Mouse (Mus musculus) hindbrain, embryonic 15.5 days (tissue): ENCODE measurements at regions not wholly inside any gene's neighbourhood (a gene's known extent, or its start where the extent isn't known, plus 50 kb on each side); places are given as distances from the start of the nearest gene placed in this dataset.

Source experiments
- ATAC-seq: fragments of 200-750 bp; cut with Nextera tagmentation; 2 replicates; pipeline ENCODE4 v1.8.0; 2017; ENCODE audit warnings: low read depth, moderate number of reproducible peaks, moderate TSS enrichment; ENCODE audit not compliant: low FRiP score
- H3K27ac ChIP-seq: fragments of 300-500 bp; sonication (generic); replicated peaks from 2 replicates; pipeline ENCODE4 v1.5.1; 2015; ENCODE audit warnings: mild to moderate bottlenecking, inconsistent platforms
- H3K27me3 ChIP-seq: fragments of 300-500 bp; sonication (generic); 2 replicates; pipeline ENCODE4 v1.6.1; 2015; ENCODE audit warnings: control low read depth, inconsistent platforms
- H3K36me3 ChIP-seq: fragments of 300-500 bp; sonication (generic); 2 replicates; pipeline ENCODE4 v1.6.1; 2015; ENCODE audit warnings: control low read depth, inconsistent platforms
- H3K4me1 ChIP-seq: fragments of 300-500 bp; sonication (generic); replicated peaks from 2 replicates; pipeline ENCODE4 v1.6.1; 2015; ENCODE audit warnings: control low read depth, inconsistent platforms
- H3K4me2 ChIP-seq: fragments of 300-500 bp; sonication (generic); 2 replicates; pipeline ENCODE4 v1.6.1; 2015; ENCODE audit warnings: moderate library complexity, mild to moderate bottlenecking, inconsistent platforms
- H3K4me3 ChIP-seq: fragments of 300-500 bp; sonication (generic); 2 replicates; pipeline ENCODE4 v1.5.1; 2015; ENCODE audit warnings: mild to moderate bottlenecking, inconsistent platforms
- H3K9ac ChIP-seq: fragments of 300-500 bp; sonication (generic); 2 replicates; pipeline ENCODE4 v1.6.1; 2015; ENCODE audit warnings: inconsistent platforms
- H3K9me3 ChIP-seq: fragments of 300-500 bp; sonication (generic); 2 replicates; pipeline ENCODE4 v1.6.1; 2016; ENCODE audit warnings: control low read depth, inconsistent platforms
- WGBS: fragments of 180-500 bp; shearing (Covaris S2); methylation state at CpG from one replicate; pipeline ENCODE4 v1.1.7; 2015; 5-methylcytosine and 5-hydroxymethylcytosine counted together

DNA sequence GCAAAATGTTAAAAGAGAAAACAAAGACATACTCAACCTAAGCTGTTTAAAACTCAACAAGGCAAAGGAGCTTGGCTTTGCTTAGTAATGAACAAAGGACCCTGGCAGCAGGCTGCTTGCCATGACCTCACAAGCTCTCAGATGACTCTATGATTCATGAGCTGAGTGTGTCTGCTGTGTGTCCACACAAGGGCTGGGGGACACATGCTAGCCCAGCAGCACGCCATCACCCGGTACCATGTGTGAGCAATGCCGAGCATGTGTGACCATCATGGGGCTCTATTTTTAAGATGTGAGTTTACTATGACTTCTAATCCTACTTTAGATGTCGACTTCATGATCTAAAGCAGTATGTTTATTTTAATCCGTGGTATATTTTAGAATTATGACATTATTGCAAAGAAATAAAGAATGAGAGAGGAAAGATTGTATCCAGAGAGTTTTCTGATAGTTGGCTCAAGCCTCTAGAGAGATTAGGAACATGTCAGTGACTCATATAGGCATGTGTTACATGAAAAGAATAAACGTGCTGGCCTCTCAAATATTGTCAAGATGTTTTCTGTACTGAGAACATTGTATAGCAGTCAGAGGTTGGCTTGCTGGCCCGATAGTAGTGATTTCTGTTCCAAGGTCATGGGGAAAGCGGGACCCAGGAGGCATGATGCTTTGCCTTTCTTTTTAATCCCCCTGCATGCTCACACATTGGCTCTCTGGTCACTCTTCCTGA lies 400.1 kb upstream of the Intu start:
- Histone ChIP-seq H3K27me3 (no peaks in the 10 kb centered on the region), H3K36me3 (no peaks in the 10 kb centered on the region), H3K9ac (no peak overlapping the region), H3K4me1 (no peaks in the 10 kb centered on the region), H3K27ac (no peak overlapping the region), H3K4me3 (no peak overlapping the region), H3K9me3 (no peaks in the 10 kb centered on the region), H3K4me2 (no peak overlapping the region)
- no peak for ATAC-seq
- 87% methylated on average over 8 of the region's 8 CpGs for WGBS

DNA sequence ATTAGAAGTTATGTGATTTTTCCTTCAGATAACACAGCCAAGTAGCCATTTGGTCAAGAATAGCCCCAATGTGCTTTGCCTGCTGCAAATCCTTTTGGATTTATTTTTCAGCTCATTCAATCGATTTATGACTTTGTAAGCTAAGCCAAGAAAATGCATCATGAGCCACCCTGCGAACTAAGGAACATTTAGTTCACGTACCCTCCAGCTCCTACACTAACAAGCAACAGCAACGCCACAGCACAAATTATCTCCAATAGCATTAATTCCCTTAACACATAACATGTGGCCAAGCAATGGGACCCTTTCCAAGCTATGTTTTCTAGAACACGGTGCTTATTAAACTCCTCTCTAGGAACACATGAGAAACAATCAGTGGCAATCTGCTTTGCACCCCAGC lies 392.4 kb upstream of the Intu start:
- Histone ChIP-seq H3K9me3 (no peaks in the 10 kb centered on the region), H3K4me2 (no peak overlapping the region), H3K4me1 (no peaks in the 10 kb centered on the region), H3K4me3 (no peak overlapping the region), H3K27ac (no peak overlapping the region), H3K27me3 (no peaks in the 10 kb centered on the region), H3K9ac (no peak overlapping the region), H3K36me3 (no peaks in the 10 kb centered on the region)
- 84% methylated on average over 5 of the region's 5 CpGs for WGBS
- ATAC-seq: no peak

- H3K4me2 ChIP-seq: no peak overlapping the region
- H3K4me1 ChIP-seq: no peaks in the 10 kb centered on the region
- no peaks in the 10 kb centered on the region for H3K27me3 ChIP-seq
- no peak overlapping the region for H3K9ac ChIP-seq
- H3K36me3 ChIP-seq: no peaks in the 10 kb centered on the region
- no peak overlapping the region for H3K4me3 ChIP-seq
- H3K27ac ChIP-seq: no peak overlapping the region
- no peaks in the 10 kb centered on the region for H3K9me3 ChIP-seq
- 86% methylated on average over 5 of the region's 5 CpGs for WGBS
- no peak for ATAC-seq
Measured at GRCm38 (mm10) chr3:40142229-40142628, 388.9 kb upstream of the Intu start.

- H3K9ac ChIP-seq: no peak overlapping the region
- no peak overlapping the region for H3K27ac ChIP-seq
- H3K9me3 ChIP-seq: no peaks in the 10 kb centered on the region
- H3K4me2 ChIP-seq: no peak overlapping the region
- H3K36me3 ChIP-seq: no peaks in the 10 kb centered on the region
- no peaks in the 10 kb centered on the region for H3K4me1 ChIP-seq
- no peak overlapping the region for H3K4me3 ChIP-seq
- no peaks in the 10 kb centered on the region for H3K27me3 ChIP-seq
- no peak for ATAC-seq
- WGBS: 75% methylated on average over 6 of the region's 6 CpGs
Measured at GRCm38 (mm10) chr3:40158631-40159030, 372.5 kb upstream of the Intu start.

GRCm38 (mm10) chr3:40159591-40160145 lies 371.4 kb upstream of the Intu start:
- H3K9me3 ChIP-seq: no peaks in the 10 kb centered on the region
- no peak for ATAC-seq
- no peak overlapping the region for H3K27ac ChIP-seq
- WGBS: 55% methylated on average over 9 of the region's 9 CpGs
- H3K4me2 ChIP-seq: no peak overlapping the region
- H3K9ac ChIP-seq: no peak overlapping the region
- H3K27me3 ChIP-seq: no peaks in the 10 kb centered on the region
- no peaks in the 10 kb centered on the region for H3K36me3 ChIP-seq
- no peak overlapping the region for H3K4me3 ChIP-seq
- no peaks in the 10 kb centered on the region for H3K4me1 ChIP-seq

DNA sequence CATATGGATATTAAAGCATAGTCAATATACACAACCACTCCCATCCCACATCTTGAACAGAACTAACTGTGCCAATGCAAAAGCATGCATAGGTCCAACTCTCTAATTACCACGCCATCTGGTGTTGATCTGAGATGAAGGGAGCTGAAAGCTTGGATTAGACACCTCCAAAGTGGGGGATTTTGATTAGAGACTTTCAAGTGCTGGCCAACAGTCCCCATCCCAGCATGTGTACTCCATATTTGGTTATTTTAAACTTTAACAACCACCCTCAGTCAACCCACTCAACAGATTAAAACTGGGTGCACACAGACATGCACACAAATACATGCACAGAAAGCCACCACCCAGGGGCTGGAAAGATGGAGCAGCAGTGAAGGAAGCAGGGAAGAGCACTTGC lies 366.9 kb upstream of the Intu start:
- WGBS: 86% methylated on average over 1 of the region's 1 CpGs
- no peaks in the 10 kb centered on the region for H3K9me3 ChIP-seq
- H3K27ac ChIP-seq: no peak overlapping the region
- no peak for ATAC-seq
- no peaks in the 10 kb centered on the region for H3K27me3 ChIP-seq
- no peak overlapping the region for H3K4me2 ChIP-seq
- H3K36me3 ChIP-seq: no peaks in the 10 kb centered on the region
- no peaks in the 10 kb centered on the region for H3K4me1 ChIP-seq
- no peak overlapping the region for H3K4me3 ChIP-seq
- no peak overlapping the region for H3K9ac ChIP-seq

DNA sequence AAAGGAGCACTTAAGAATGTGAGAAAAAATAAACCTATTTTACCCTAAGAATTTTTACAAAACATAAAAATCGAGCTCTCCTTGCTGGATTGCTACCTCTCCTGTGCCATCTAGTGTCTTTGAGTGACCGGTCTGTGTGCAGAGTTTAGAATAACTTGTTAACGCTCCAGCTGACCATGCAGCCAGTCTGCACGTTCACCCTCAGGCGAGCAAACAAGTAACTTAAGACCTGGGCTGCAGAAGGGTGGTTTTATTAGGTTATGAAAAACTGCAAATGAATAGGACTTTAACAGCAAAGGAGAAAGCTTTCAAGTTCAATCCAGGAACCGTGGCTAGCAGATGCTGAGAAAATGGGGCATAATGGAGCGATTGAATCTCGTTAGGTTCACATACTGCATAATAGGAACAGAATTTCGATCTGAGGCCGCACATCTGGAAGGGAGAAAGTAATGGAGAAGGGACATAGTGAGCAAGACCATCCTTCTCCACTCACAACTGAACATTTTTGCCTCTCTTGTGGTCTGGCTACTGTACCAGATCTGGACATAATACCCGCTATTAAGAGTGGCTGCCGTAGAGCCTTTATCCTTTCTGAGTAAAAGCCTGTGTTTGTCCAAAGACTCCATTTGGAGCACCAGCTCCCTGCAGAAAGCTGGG lies 363.0 kb upstream of the Intu start:
- H3K4me1 ChIP-seq: no peaks in the 10 kb centered on the region

GRCm38 (mm10) chr3:40169590-40169989 lies 361.5 kb upstream of the Intu start:
- WGBS: 94% methylated on average over 2 of the region's 2 CpGs
- H3K4me2 ChIP-seq: no peak overlapping the region
- no peak for ATAC-seq

More for the DNA sequence above, 363.0 kb upstream of the Intu start:
- no peaks in the 10 kb centered on the region for H3K36me3 ChIP-seq
- WGBS: 71% methylated on average over 12 of the region's 12 CpGs
- no peak overlapping the region for H3K27ac ChIP-seq
- H3K4me2 ChIP-seq: no peak overlapping the region
- H3K9ac ChIP-seq: no peak overlapping the region
- no peak overlapping the region for H3K4me3 ChIP-seq
- no peaks in the 10 kb centered on the region for H3K27me3 ChIP-seq
- no peak for ATAC-seq
- H3K9me3 ChIP-seq: no peaks in the 10 kb centered on the region

GRCm38 (mm10) chr3:40179726-40180317 lies 351.3 kb upstream of the Intu start:
- Histone ChIP-seq H3K4me1 (no peaks in the 10 kb centered on the region), H3K36me3 (no peaks in the 10 kb centered on the region), H3K27ac (no peak overlapping the region), H3K27me3 (no peaks in the 10 kb centered on the region), H3K9me3 (no peaks in the 10 kb centered on the region), H3K4me2 (no peak overlapping the region), H3K4me3 (no peak overlapping the region), H3K9ac (no peak overlapping the region)
- WGBS: 78% methylated on average over 3 of the region's 3 CpGs
- ATAC-seq: no peak

More at GRCm38 (mm10) chr3:40169590-40169989, 361.5 kb upstream of the Intu start:
- Histone ChIP-seq H3K27ac (no peak overlapping the region), H3K9me3 (no peaks in the 10 kb centered on the region), H3K4me1 (no peaks in the 10 kb centered on the region), H3K27me3 (no peaks in the 10 kb centered on the region), H3K36me3 (no peaks in the 10 kb centered on the region), H3K4me3 (no peak overlapping the region), H3K9ac (no peak overlapping the region)

- Histone ChIP-seq H3K4me2 (no peak overlapping the region), H3K9me3 (no peaks in the 10 kb centered on the region)
- WGBS: 92% methylated on average over 5 of the region's 5 CpGs
Measured at GRCm38 (mm10) chr3:40185597-40186320, 345.3 kb upstream of the Intu start.

GRCm38 (mm10) chr3:40189529-40189928 lies 341.6 kb upstream of the Intu start:
- H3K36me3 ChIP-seq: no peaks in the 10 kb centered on the region
- no peak overlapping the region for H3K27ac ChIP-seq
- H3K4me3 ChIP-seq: no peak overlapping the region
- no peaks in the 10 kb centered on the region for H3K4me1 ChIP-seq
- WGBS: 88% methylated on average over 6 of the region's 6 CpGs
- ATAC-seq: no peak
- H3K9ac ChIP-seq: no peak overlapping the region
- H3K27me3 ChIP-seq: no peaks in the 10 kb centered on the region
- no peak overlapping the region for H3K4me2 ChIP-seq
- H3K9me3 ChIP-seq: no peaks in the 10 kb centered on the region

More at GRCm38 (mm10) chr3:40185597-40186320, 345.3 kb upstream of the Intu start:
- Histone ChIP-seq H3K9ac (no peak overlapping the region), H3K4me3 (no peak overlapping the region), H3K27ac (no peak overlapping the region), H3K4me1 (no peaks in the 10 kb centered on the region), H3K36me3 (no peaks in the 10 kb centered on the region), H3K27me3 (no peaks in the 10 kb centered on the region)
- ATAC-seq: no peak

DNA sequence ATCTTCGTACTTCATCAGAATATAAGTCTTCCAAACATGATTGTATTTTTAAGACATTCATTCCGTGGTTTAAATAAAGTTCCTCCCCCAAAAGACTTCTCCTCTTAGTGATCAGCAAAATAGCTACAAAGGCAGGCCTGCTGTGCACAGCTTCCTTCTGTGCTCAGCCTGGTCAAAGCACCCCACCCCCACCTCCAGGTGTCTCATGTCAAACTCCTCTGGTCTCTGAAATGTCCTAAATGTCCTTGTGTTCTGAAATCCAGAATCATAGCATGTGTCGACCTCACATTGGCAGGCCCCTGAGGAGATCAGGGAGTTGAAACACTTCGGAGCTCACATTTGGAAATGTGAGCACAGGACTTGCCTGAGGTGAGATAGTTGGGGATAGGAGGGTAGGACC lies 341.1 kb upstream of the Intu start:
- no peak overlapping the region for H3K27ac ChIP-seq
- H3K9me3 ChIP-seq: no peaks in the 10 kb centered on the region
- no peaks in the 10 kb centered on the region for H3K36me3 ChIP-seq
- no peak overlapping the region for H3K4me3 ChIP-seq
- H3K9ac ChIP-seq: no peak overlapping the region
- no peak for ATAC-seq
- no peak overlapping the region for H3K4me2 ChIP-seq
- no peaks in the 10 kb centered on the region for H3K27me3 ChIP-seq
- 68% methylated on average over 4 of the region's 4 CpGs for WGBS
- no peaks in the 10 kb centered on the region for H3K4me1 ChIP-seq
